Mouse (Mus musculus): ENCODE results near the gene Zfhx3. TPM values are rescaled to one million over a fixed set of nuclear protein-coding genes. Genes with fewer than 3 reads are reported as not detected.

Zfhx3 gene
- polyA plus RNA-seq, 2 experiments, result 0.25 to 0.65 TPM

GRCm38 (mm10) chr8:108031159-108031558 lies 88.7 kb downstream of the Zfhx3 start:
- Histone ChIP-seq H3K27ac (no peak overlapping the region), H3K4me3 (ENCODE audit: insufficient read depth in 1 of 2, low read depth in 2 of 2, low read length in 2 of 2) (no peak overlapping the region), H3K36me3 (replicated peaks; ENCODE audit: control insufficient read depth, insufficient read depth, low read depth) (no peaks in the 10 kb centered on the region), H3K27me3 (ENCODE audit: control insufficient read depth, insufficient read depth, low read length) (no peaks in the 10 kb centered on the region), H3K9me3 (ENCODE audit: control insufficient read depth, low read length) (no peaks in the 10 kb centered on the region), H3K4me2 (ENCODE audit: low read depth) (no peak overlapping the region), H3K4me1 (replicated peaks; ENCODE audit: control insufficient read depth in 2 of 2, insufficient read depth in 2 of 2, low read length in 1 of 2) (no peaks in the 10 kb centered on the region), H3K9ac (replicated peaks) (no peak overlapping the region)
- ATAC-seq (ENCODE audit: insufficient read depth) (no peak), DNase-seq (ENCODE audit: low read depth in 3 of 3, low spot score in 3 of 3) (no peak)
- TF ChIP-seq EP300 (IDR thresholded peaks at IDR 0.05; ENCODE audit: low read depth), result no peak
- TF ChIP-seq CTCF (IDR thresholded peaks at IDR 0.05; ENCODE audit: low read depth), result no peak
- 47% methylated on average over 3 of the region's 3 CpGs for WGBS (ENCODE audit: insufficient replicate concordance)

- no peaks in the 10 kb centered on the region for H3K4me1 ChIP-seq (replicated peaks; ENCODE audit: control insufficient read depth in 2 of 2, insufficient read depth in 2 of 2, low read length in 1 of 2)
- WGBS (ENCODE audit: insufficient replicate concordance), result 37% methylated on average over 3 of the region's 3 CpGs
- no peak overlapping the region for H3K9ac ChIP-seq (replicated peaks)
- no peaks in the 10 kb centered on the region for H3K9me3 ChIP-seq (ENCODE audit: control insufficient read depth, low read length)
- H3K4me3 ChIP-seq (ENCODE audit: insufficient read depth in 1 of 2, low read depth in 2 of 2, low read length in 2 of 2), result no peak overlapping the region
- TF ChIP-seq EP300 (IDR thresholded peaks at IDR 0.05; ENCODE audit: low read depth) (no peak), CTCF (IDR thresholded peaks at IDR 0.05; ENCODE audit: low read depth) (no peak)
- H3K4me2 ChIP-seq (ENCODE audit: low read depth), result no peak overlapping the region
- H3K27me3 ChIP-seq (ENCODE audit: control insufficient read depth, insufficient read depth, low read length), result no peaks in the 10 kb centered on the region
- ATAC-seq (ENCODE audit: insufficient read depth) (no peak), DNase-seq (ENCODE audit: low read depth in 3 of 3, low spot score in 3 of 3) (no peak)
- no peak overlapping the region for H3K27ac ChIP-seq
- H3K36me3 ChIP-seq (replicated peaks; ENCODE audit: control insufficient read depth, insufficient read depth, low read depth), result no peaks in the 10 kb centered on the region
Observed at GRCm38 (mm10) chr8:108034070-108034469, 91.6 kb downstream of the Zfhx3 start.

GRCm38 (mm10) chr8:108034726-108035125 lies 92.3 kb downstream of the Zfhx3 start:
- H3K4me3 ChIP-seq (ENCODE audit: insufficient read depth in 1 of 2, low read depth in 2 of 2, low read length in 2 of 2), result no peak overlapping the region
- no peaks in the 10 kb centered on the region for H3K27me3 ChIP-seq (ENCODE audit: control insufficient read depth, insufficient read depth, low read length)
- no peaks in the 10 kb centered on the region for H3K9me3 ChIP-seq (ENCODE audit: control insufficient read depth, low read length)
- ATAC-seq (ENCODE audit: insufficient read depth) (no peak), DNase-seq (ENCODE audit: low read depth in 3 of 3, low spot score in 3 of 3) (no peak)
- H3K9ac ChIP-seq (replicated peaks), result no peak overlapping the region
- no peak overlapping the region for H3K27ac ChIP-seq
- no peaks in the 10 kb centered on the region for H3K4me1 ChIP-seq (replicated peaks; ENCODE audit: control insufficient read depth in 2 of 2, insufficient read depth in 2 of 2, low read length in 1 of 2)
- WGBS (ENCODE audit: insufficient replicate concordance), result 72% methylated on average over 6 of the region's 6 CpGs
- H3K36me3 ChIP-seq (replicated peaks; ENCODE audit: control insufficient read depth, insufficient read depth, low read depth), result no peaks in the 10 kb centered on the region
- H3K4me2 ChIP-seq (ENCODE audit: low read depth), result no peak overlapping the region
- no peak for TF ChIP-seq CTCF (IDR thresholded peaks at IDR 0.05; ENCODE audit: low read depth)
- no peak for TF ChIP-seq EP300 (IDR thresholded peaks at IDR 0.05; ENCODE audit: low read depth)

- Histone ChIP-seq H3K4me1 (replicated peaks; ENCODE audit: control insufficient read depth in 2 of 2, insufficient read depth in 2 of 2, low read length in 1 of 2) (no peaks in the 10 kb centered on the region), H3K27ac (no peak overlapping the region), H3K4me2 (ENCODE audit: low read depth) (no peak overlapping the region), H3K27me3 (ENCODE audit: control insufficient read depth, insufficient read depth, low read length) (no peaks in the 10 kb centered on the region), H3K9ac (replicated peaks) (no peak overlapping the region), H3K4me3 (ENCODE audit: insufficient read depth in 1 of 2, low read depth in 2 of 2, low read length in 2 of 2) (no peak overlapping the region), H3K9me3 (ENCODE audit: control insufficient read depth, low read length) (no peaks in the 10 kb centered on the region), H3K36me3 (replicated peaks; ENCODE audit: control insufficient read depth, insufficient read depth, low read depth) (no peaks in the 10 kb centered on the region)
- ATAC-seq (ENCODE audit: insufficient read depth) (no peak), DNase-seq (ENCODE audit: low read depth in 3 of 3, low spot score in 3 of 3) (no peak)
- no peak for TF ChIP-seq CTCF (IDR thresholded peaks at IDR 0.05; ENCODE audit: low read depth)
- no peak for TF ChIP-seq EP300 (IDR thresholded peaks at IDR 0.05; ENCODE audit: low read depth)
- 39% methylated on average over 4 of the region's 4 CpGs for WGBS (ENCODE audit: insufficient replicate concordance)
Observed at GRCm38 (mm10) chr8:108043618-108044017, 101.2 kb downstream of the Zfhx3 start.

- 57% methylated on average over 3 of the region's 3 CpGs for WGBS (ENCODE audit: insufficient replicate concordance)
- H3K4me1 ChIP-seq (replicated peaks; ENCODE audit: control insufficient read depth in 2 of 2, insufficient read depth in 2 of 2, low read length in 1 of 2), result no peaks in the 10 kb centered on the region
- TF ChIP-seq EP300 (IDR thresholded peaks at IDR 0.05; ENCODE audit: low read depth) (no peak), CTCF (IDR thresholded peaks at IDR 0.05; ENCODE audit: low read depth) (no peak)
Observed at GRCm38 (mm10) chr8:108044185-108044584, 101.7 kb downstream of the Zfhx3 start.

More at GRCm38 (mm10) chr8:108044185-108044584, 101.7 kb downstream of the Zfhx3 start:
- DNase-seq (ENCODE audit: low read depth in 3 of 3, low spot score in 3 of 3) (no peak), ATAC-seq (ENCODE audit: insufficient read depth) (no peak)
- H3K27ac ChIP-seq, result no peak overlapping the region
- H3K4me2 ChIP-seq (ENCODE audit: low read depth), result no peak overlapping the region
- no peaks in the 10 kb centered on the region for H3K27me3 ChIP-seq (ENCODE audit: control insufficient read depth, insufficient read depth, low read length)
- H3K9me3 ChIP-seq (ENCODE audit: control insufficient read depth, low read length), result no peaks in the 10 kb centered on the region
- H3K4me3 ChIP-seq (ENCODE audit: insufficient read depth in 1 of 2, low read depth in 2 of 2, low read length in 2 of 2), result no peak overlapping the region
- H3K9ac ChIP-seq (replicated peaks), result no peak overlapping the region
- H3K36me3 ChIP-seq (replicated peaks; ENCODE audit: control insufficient read depth, insufficient read depth, low read depth), result no peaks in the 10 kb centered on the region

Data from liver, embryonic 14.5 days (tissue).